Mouse (Mus musculus): ENCODE data around the gene Tpcn2.

Tpcn2 gene

DNA sequence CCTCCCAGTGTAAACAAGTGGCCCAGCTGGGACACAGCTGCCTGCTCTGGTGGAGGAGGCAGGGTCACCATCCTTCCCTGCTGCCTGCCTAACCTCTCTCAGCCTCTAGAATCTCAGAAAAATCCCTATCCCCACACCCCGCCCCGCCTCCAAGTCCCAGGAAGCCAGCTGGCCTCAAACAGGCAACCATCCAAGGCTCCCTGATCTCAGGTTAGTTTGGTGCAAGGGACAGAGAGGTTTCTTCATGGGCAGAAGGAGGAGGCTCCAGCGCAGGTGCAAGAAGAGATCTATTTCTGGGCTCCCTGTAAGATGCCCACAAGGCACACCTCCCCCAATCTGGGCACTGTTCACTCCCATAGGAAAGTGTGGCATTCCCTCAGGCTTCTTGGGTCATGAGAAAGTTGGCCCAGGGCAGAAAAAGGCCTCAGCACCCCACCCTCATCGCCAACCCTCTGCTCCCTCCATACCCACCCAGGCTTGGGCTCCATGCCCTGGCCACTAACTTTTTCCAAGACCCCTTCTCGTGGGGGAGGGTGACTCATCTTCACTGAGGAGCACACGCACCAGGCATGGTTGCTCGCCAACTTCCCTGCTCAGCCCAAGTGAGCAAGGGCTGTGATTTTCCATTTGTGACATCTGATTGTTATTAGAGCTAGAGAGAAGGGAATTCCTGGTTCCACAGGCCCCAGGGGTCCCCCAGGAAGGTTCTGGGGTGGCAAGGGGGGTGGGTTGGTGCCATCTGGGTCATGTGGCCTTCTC is 15.9 kb upstream of the Tpcn2 start:
- in situ Hi-C loops (cut with MboI, MseI) = no loop called here

DNA sequence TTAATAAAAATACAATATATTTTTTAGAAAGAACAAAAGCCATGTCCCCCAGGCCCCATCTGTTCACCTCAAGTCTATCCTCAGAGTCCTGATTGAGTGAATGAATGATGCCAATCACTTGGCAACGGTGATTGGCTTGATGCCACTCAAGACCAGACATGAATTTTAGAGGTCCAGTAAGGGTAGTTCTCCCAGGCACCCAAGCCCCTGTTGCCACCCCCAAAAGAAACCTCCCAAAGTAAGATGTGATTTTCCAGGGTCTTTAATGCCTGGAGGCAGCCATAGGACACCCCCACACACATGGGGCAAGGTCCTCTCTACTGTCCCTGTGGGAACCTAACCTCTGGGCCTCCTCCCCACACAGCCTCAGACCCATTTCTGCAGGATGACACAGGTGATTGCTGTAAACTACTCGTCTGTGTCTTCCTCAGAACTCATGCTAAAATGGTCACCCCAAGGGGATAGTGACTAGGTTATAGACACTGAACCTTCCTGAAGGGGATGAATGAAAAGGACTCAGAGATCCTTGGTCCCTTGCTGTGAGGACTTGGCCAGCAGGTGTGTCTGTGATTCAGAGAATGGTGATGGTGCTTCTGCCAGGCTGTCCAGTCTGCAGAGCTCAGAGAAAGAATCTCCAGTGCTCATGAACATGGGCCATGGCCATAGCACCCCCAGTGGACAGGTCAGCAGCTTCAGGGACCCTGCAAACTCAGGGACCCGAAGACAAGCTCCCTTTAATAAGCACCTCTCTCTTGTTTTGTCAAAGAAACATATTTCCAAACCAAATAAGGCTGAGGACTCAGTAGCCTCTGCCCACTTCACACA is 15.1 kb upstream of the Tpcn2 start:
- in situ Hi-C loops (cut with MboI, MseI) = no loop called here

GRCm38 (mm10) chr7:145293859-145294258 is 10.0 kb upstream of the Tpcn2 start:
- in situ Hi-C loops (cut with MboI, MseI) = no loop called here

DNA sequence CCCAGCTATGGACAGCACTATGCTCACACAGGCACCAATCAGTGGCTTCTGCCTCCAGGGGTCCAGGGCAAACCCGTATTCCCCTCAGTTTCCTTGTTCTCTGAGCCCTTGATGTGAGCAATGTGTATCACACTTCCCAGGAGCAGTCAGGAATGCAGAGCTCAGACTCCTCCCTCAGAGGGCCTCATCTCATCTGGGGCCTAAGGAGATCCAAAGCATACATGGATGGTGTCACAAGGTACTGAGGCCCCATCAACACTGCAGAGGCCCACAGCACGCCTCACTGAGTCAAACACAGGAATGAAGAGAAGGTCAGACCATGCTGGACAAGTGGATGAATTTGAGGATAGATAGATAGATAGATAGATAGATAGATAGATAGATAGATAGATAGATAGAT is 8.9 kb upstream of the Tpcn2 start:
- in situ Hi-C loops (cut with MboI, MseI) = no loop called here

DNA sequence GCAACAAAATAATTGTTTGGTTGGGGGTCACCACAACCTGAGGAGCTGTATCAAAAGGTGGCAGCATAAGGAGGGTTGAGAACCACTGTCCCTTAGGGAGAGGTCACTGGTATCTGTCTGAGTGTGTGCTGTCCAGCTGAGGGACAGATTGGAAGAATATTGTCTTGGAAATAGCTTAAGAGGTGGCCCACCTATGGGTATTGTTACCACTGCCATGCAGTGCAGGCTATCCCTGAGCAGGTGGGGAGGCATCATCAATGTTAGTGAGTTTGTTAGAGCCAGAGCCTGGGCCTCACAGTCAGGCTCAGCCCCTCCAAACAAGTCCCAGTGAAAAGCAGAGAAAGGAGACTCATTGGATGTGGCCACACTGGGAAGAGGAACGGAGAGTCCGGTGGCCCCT is 8.0 kb upstream of the Tpcn2 start:
- in situ Hi-C loops (cut with MboI, MseI) = no loop called here

GRCm38 (mm10) chr7:145289302-145289701 is 5.5 kb upstream of the Tpcn2 start:
- in situ Hi-C loops (cut with MboI, MseI) = no loop called here

DNA sequence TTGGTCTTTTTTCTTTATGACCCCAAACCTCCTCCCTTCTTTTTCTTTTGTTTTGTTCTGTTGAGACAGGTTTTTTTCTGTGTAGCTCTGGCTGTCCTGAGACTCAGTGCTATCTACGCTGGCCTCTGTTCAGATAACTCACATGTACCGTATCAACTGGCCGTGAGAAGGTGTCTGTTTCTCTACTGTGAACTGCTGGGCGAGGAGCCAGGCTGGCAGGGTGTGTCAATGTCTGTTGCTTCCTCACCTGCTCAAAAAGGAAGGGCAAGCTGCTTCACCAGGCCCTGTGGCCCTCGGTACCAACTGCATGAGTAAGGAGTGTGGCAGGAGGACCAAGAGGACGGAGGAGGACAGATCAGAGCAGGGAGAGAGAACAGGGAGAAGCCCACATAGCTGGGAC is 3.6 kb upstream of the Tpcn2 start:
- in situ Hi-C loops (cut with MboI, MseI) = no loop called here

- in situ Hi-C loops (cut with MboI, MseI) = no loop called here
Measured at GRCm38 (mm10) chr7:145285476-145285875, 1.7 kb upstream of the Tpcn2 start.

- in situ Hi-C loops (cut with MboI, MseI) = no loop called here
Measured at GRCm38 (mm10) chr7:145284293-145284692, 482 bp upstream of the Tpcn2 start.

DNA sequence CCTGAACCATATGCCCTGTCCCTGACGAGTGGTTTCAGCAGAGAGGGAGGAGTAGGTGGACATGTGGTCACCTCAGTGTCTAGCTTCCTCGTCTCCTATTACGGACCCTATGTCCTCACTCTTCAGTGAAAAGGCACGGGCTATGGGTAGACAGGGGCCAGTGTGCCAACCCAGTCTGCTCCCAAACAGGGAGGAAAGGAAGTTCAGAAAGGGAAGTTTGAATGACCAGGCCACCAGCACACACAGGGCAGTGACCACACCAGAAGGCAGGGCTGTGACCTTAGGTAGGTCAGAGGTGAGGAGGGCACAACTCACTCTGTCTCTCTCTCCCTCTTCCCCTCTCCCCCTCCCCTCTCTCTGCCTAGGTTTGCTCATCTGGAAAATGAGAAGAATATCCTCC is 770 bp downstream of the Tpcn2 start:
- in situ Hi-C loops (cut with MboI, MseI) = no loop called here

DNA sequence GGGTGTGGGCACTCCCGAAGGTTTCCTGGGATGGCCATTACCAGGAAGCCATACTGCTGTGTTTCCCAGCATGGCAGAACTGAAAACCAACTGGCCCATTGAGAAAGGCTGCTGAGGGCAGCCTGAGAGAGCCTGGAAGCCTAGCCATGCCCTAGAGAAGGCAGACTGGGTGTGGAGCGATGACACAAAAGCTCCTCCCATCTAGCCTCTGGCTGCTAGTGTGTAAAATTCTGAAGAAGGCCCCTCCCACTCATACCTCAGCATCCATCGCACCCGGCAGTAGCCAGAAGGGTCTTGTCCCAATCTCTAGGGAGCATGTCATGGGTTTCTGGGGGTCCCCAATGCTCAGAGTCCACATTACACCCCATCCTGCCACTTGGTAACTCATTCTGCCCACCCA is 2.4 kb downstream of the Tpcn2 start:
- in situ Hi-C loops (cut with MboI, MseI) = no loop called here

- in situ Hi-C loops (cut with MboI, MseI) = no loop called here
Measured at GRCm38 (mm10) chr7:145275488-145275887, 8.3 kb downstream of the Tpcn2 start.

- in situ Hi-C loops (cut with MboI, MseI) = no loop called here
Measured at GRCm38 (mm10) chr7:145270955-145271354, 12.9 kb downstream of the Tpcn2 start.

- in situ Hi-C loops (cut with MboI, MseI) = no loop called here
Measured at GRCm38 (mm10) chr7:145268890-145269289, 14.9 kb downstream of the Tpcn2 start.

GRCm38 (mm10) chr7:145266011-145266410 is 17.8 kb downstream of the Tpcn2 start:
- in situ Hi-C loops (cut with MboI, MseI) = no loop called here

GRCm38 (mm10) chr7:145264202-145264601 is 19.6 kb downstream of the Tpcn2 start:
- in situ Hi-C loops (cut with MboI, MseI) = no loop called here

DNA sequence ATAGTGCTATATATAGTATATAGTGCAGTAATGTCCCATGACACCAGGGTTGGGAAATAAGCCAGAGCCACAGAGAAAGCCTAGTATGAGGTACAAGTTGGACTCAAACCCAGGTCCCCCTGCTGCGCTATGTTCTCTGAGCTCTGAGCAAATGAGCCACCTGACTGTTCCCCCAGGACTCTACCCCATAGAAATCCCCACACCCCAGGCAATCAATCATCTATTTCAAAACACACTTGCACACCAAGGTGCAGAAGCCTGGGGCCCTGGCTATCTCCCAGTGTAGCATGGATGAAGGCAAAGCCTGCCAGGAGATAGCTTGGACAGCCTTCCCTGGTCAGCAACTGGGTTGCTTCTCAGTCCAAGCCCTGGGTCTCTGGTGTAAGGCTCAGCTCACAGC is 27.7 kb downstream of the Tpcn2 start:
- in situ Hi-C loops (cut with MboI, MseI) = loop anchor here (5.0 kb wide), 2 partner anchors 76 to 81 kb away; no protein-coding TSS in a partner anchor

DNA sequence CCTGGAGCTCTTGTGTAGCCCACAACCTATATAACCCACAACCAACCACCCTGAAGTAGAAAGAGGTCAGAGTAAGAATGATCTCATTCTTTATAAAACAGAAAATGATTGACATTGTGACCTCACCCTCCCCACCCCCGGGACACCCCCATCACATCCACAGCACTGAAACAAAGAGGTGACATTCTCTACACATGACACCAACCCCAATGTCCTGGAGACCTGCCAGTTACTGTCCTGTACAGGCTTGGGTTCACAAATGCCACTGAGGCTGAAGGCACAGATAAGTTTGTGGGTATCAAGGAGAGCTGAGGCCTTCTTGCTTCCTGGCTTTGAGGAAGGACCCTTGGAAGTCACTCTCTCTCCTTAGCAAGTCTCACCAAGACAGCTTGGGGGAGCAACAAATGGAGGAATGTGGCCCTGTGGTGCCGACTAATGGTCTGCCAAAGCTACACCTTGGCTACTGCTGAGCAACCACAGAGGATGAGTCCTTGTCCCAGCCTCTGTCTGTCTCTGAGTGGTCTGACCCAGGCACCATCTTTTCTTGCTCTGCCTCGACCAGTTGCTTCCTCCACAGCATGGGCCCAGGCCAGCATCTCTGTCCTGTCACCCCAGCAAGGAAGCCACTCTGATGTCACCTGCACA is 29.7 kb downstream of the Tpcn2 start:
- in situ Hi-C loops (cut with MboI, MseI) = no loop called here

GRCm38 (mm10) chr7:145252715-145253476 is 30.9 kb downstream of the Tpcn2 start:
- in situ Hi-C loops (cut with MboI, MseI) = no loop called here

DNA sequence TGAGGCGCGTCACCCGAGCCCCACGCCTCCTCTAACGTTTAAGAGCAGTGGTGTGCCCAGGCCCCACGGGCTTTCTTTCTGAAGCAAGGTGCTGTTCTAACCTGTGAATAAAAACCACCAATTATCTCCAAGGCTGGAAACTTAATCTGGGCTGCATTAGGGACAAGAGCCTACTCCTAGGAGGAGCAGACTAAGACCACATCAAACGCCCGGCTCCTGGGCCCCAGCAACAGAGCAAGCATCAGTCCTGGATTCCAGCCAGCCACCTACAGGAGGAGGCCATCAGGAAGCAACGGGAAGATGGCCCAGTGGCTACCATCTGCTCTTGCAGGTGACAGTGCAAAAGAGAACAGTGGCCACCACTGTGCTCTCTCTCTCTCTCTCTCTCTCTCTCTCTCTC is 33.6 kb downstream of the Tpcn2 start:
- in situ Hi-C loops (cut with MboI, MseI) = no loop called here

DNA sequence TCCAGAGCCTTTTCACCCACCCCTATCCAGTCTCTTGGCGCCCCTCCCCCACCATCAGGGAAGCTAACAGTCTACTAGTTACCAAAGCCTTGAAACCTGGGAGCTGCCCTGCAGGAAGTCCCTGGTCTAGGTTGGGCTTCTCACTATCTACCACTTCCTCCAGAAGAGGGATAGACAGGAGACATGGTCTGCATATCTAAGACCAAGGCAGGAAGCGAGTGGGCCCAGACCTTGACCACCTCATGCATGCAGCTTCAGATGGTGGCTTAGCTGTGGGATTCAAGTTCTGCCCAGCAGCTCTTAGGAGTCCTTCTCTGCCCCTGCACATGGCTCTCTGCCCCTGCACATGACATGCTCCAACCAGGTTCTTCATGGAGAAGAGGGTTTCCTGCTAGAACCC is 34.9 kb downstream of the Tpcn2 start:
- in situ Hi-C loops (cut with MboI, MseI) = no loop called here
